Mouse (Mus musculus): ENCODE results near the gene Limk1. TPM values are rescaled to one million over a fixed set of nuclear protein-coding genes. Genes with fewer than 3 reads are reported as not detected.
A peak's percentile ranks its signal among the peaks of the same experiment; 100 is the strongest.

Gene Limk1
- polyA plus RNA-seq (2014; fragmentation: Nextera tagmentation; extraction: Ambion mirVana), result 6.7 and 9.1 TPM in 2 replicates

DNA sequence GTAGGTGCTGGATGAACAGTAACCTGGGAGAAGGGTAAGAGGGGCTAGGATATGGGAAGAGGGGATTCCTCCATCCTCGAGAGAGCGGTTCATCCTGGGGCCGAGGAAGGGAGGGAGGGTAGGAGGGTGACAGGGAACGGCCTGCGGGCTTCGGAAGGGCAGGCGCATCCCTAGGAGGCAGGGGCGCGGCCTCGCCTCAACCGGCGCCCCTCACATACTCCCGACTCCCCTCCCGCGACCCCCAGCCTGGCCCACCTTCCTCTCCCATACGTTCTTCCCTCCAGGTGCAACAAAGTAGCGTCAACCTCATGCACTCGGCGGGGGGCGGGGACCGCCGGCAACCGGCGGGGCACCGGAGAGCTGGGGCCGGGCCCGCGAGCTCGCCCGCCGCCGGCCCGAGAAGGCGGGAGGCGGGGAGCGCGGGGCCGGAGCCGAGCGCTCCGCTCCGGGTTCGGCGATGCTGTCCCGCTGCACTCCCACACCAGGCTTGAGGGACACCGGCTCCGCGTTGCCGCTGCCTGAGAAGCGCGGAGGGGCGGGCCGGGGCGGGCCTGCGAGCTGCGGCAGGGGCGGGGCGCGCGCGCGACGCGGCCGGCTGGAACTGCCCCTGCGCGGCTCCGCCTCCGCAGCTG lies at the start of gene Limk1:
TSS of gene Limk1 (minus strand) at position 513 of the 632 bp plus-strand sequence.
- 2% methylated on average over 58 of the region's 69 CpGs for WGBS
- Histone ChIP-seq H3K27ac (ENCODE audit: low read depth, low read length) (peak within 1 kb of the TSS; percentile 24; the same call in 1 of the 2 replicates), H3K4me3 (ENCODE audit: low read length) (peak within 1 kb of the TSS; percentile 71), H3K4me2 (replicated peaks; ENCODE audit: low read depth, low read length) (peak within 1 kb of the TSS; percentile 92), H3K27me3 (ENCODE audit: control insufficient read depth, insufficient read depth, low read length) (no peaks in the 10 kb centered on the region), H3K4me1 (ENCODE audit: control insufficient read depth, insufficient read depth, low read length) (peaks cover 12% of the 10 kb centered on the region; the same call in 1 of the 2 replicates), H3K9ac (ENCODE audit: low read depth, low read length) (peak within 1 kb of the TSS; percentile 78), H3K9me3 (ENCODE audit: control insufficient read depth, low read length) (no peaks in the 10 kb centered on the region), H3K36me3 (ENCODE audit: control insufficient read depth, insufficient read depth, low read length) (0 out of 2 replicates have a peak, but pooled peaks cover 6% of the 10 kb centered on the region)
- peak; percentile 24 for ATAC-seq (ENCODE audit: low FRiP score, low TSS enrichment)

DNA sequence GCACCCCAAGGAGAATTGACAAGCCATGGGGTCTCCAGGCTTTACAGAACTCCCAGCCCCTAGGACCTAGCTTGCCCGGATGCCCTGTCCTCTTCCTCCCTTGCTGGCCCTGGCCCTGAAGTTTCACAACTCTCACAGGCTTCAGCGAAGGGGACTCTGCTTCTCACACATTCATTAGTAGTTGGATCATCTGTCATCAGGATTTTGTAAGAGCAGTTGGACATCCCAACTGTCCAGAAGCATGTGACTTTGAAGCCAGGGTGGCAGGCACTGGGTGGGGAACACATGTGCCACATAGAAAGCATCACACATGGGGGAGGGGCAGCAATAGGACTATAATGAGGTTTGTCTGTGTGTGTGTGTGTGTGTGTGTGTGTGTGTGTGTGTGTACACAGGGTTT lies 46.5 kb upstream of the Limk1 start:
- H3K36me3 ChIP-seq (ENCODE audit: control insufficient read depth, insufficient read depth, low read length), result no peaks in the 10 kb centered on the region
- no peaks in the 10 kb centered on the region for H3K9me3 ChIP-seq (ENCODE audit: control insufficient read depth, low read length)
- no peaks in the 10 kb centered on the region for H3K27me3 ChIP-seq (ENCODE audit: control insufficient read depth, insufficient read depth, low read length)
- no peak overlapping the region for H3K4me3 ChIP-seq (ENCODE audit: low read length)
- no peak overlapping the region for H3K4me2 ChIP-seq (replicated peaks; ENCODE audit: low read depth, low read length)
- H3K9ac ChIP-seq (ENCODE audit: low read depth, low read length), result no peak overlapping the region
- H3K27ac ChIP-seq (ENCODE audit: low read depth, low read length), result no peak overlapping the region
- WGBS, result 87% methylated on average over 2 of the region's 2 CpGs
- no peaks in the 10 kb centered on the region for H3K4me1 ChIP-seq (ENCODE audit: control insufficient read depth, insufficient read depth, low read length)
- no peak for ATAC-seq (ENCODE audit: low FRiP score, low TSS enrichment)

DNA sequence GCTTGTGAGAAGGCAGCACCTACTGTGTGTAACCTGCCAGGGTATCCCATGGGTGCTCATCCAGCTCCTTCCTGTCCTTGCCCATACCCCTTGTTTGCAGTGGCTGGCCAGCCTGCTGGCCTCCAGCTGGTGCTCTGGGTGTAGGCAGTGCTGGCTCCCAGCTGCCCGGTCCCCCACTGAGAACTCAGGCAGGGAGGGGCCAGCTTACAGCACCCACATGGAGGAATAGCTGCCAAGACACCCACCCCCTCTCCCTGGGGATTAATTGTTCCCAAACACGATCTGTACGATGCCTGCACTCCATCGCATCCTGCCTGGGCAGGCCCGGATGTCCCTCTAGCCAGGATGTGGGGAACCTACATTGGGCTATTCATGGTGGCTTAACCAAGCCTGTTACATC lies 45.7 kb upstream of the Limk1 start:
- Histone ChIP-seq H3K36me3 (ENCODE audit: control insufficient read depth, insufficient read depth, low read length) (no peaks in the 10 kb centered on the region), H3K4me2 (replicated peaks; ENCODE audit: low read depth, low read length) (no peak overlapping the region), H3K9ac (ENCODE audit: low read depth, low read length) (no peak overlapping the region), H3K4me3 (ENCODE audit: low read length) (no peak overlapping the region), H3K4me1 (ENCODE audit: control insufficient read depth, insufficient read depth, low read length) (no peaks in the 10 kb centered on the region), H3K27me3 (ENCODE audit: control insufficient read depth, insufficient read depth, low read length) (no peaks in the 10 kb centered on the region), H3K27ac (ENCODE audit: low read depth, low read length) (no peak overlapping the region), H3K9me3 (ENCODE audit: control insufficient read depth, low read length) (no peaks in the 10 kb centered on the region)
- 83% methylated on average over 5 of the region's 5 CpGs for WGBS
- no peak for ATAC-seq (ENCODE audit: low FRiP score, low TSS enrichment)

DNA sequence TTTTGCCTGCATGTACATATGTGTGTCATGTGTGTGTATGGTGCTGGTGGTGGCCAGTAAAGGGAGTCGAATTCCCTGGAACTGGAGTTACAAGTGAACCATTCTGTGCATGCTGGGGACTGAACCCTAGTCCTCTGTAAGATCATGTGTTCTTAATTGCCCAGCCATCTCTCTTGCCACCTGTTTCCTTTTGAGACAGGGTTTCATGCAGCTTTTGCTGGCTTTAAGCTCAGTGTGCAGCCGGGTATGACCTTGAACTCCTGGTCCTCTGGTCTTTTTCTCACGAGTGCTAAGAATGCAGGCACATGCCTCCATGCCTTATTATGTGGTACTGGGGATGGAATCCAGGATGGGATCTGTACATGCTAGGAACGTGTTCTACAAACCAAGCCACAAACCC lies 44.8 kb upstream of the Limk1 start:
- no peak overlapping the region for H3K27ac ChIP-seq (ENCODE audit: low read depth, low read length)
- 63% methylated on average over 4 of the region's 4 CpGs for WGBS
- ATAC-seq (ENCODE audit: low FRiP score, low TSS enrichment), result no peak
- H3K9ac ChIP-seq (ENCODE audit: low read depth, low read length), result no peak overlapping the region
- H3K9me3 ChIP-seq (ENCODE audit: control insufficient read depth, low read length), result no peaks in the 10 kb centered on the region
- no peaks in the 10 kb centered on the region for H3K4me1 ChIP-seq (ENCODE audit: control insufficient read depth, insufficient read depth, low read length)
- no peaks in the 10 kb centered on the region for H3K36me3 ChIP-seq (ENCODE audit: control insufficient read depth, insufficient read depth, low read length)
- H3K4me3 ChIP-seq (ENCODE audit: low read length), result no peak overlapping the region
- H3K4me2 ChIP-seq (replicated peaks; ENCODE audit: low read depth, low read length), result no peak overlapping the region
- no peaks in the 10 kb centered on the region for H3K27me3 ChIP-seq (ENCODE audit: control insufficient read depth, insufficient read depth, low read length)

DNA sequence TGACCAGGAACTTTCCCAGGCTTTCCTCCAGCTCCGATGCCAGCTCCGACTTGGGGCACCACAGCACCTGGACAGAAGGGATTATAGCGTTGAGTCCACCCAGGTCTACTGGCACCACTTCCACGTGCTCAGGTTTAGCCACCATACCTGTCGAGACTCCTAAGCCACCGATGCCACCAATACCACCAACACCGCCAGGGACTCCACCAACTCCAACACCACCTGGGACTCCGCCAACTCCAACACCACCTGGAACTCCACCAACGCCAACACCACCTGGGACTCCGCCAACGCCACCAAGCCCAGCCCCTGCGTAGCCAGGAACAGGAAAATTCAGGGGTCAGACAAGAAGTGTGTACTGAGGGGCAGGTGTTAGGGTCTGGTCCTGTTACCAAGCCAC lies 40.7 kb upstream of the Limk1 start:
- 93% methylated on average over 12 of the region's 12 CpGs for WGBS

DNA sequence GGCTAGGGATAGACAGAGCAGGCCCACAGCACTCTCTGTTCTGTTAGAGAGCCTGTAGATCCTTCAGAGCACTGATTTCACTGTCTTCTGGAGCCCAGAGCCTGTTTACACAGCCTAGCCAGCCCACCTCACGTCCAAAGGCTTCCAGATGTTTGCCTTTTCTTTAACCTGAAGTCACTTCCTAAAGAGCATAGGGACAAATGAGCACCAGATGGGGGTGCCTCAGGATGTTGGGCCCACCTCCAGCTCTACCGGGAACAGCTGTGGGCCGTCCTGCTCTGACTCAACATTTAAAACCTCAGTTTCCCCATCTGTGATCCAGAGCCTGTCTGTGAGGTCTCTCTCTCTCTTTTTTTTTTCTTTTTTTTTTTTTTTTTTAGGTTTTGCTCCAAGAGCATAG lies 40.1 kb upstream of the Limk1 start:
- H3K27me3 ChIP-seq (ENCODE audit: control insufficient read depth, insufficient read depth, low read length), result no peaks in the 10 kb centered on the region
- H3K27ac ChIP-seq (ENCODE audit: low read depth, low read length), result no peak overlapping the region
- no peaks in the 10 kb centered on the region for H3K36me3 ChIP-seq (ENCODE audit: control insufficient read depth, insufficient read depth, low read length)
- H3K9me3 ChIP-seq (ENCODE audit: control insufficient read depth, low read length), result no peaks in the 10 kb centered on the region
- no peak overlapping the region for H3K4me2 ChIP-seq (replicated peaks; ENCODE audit: low read depth, low read length)
- no peak overlapping the region for H3K9ac ChIP-seq (ENCODE audit: low read depth, low read length)
- WGBS, result 57% methylated on average over 3 of the region's 3 CpGs
- ATAC-seq (ENCODE audit: low FRiP score, low TSS enrichment), result no peak
- H3K4me1 ChIP-seq (ENCODE audit: control insufficient read depth, insufficient read depth, low read length), result no peaks in the 10 kb centered on the region
- no peak overlapping the region for H3K4me3 ChIP-seq (ENCODE audit: low read length)

More for the DNA sequence above, 40.7 kb upstream of the Limk1 start:
- H3K27ac ChIP-seq (ENCODE audit: low read depth, low read length), result no peak overlapping the region
- H3K36me3 ChIP-seq (ENCODE audit: control insufficient read depth, insufficient read depth, low read length), result no peaks in the 10 kb centered on the region
- no peak for ATAC-seq (ENCODE audit: low FRiP score, low TSS enrichment)
- no peak overlapping the region for H3K4me3 ChIP-seq (ENCODE audit: low read length)
- H3K4me1 ChIP-seq (ENCODE audit: control insufficient read depth, insufficient read depth, low read length), result no peaks in the 10 kb centered on the region
- H3K4me2 ChIP-seq (replicated peaks; ENCODE audit: low read depth, low read length), result no peak overlapping the region
- no peak overlapping the region for H3K9ac ChIP-seq (ENCODE audit: low read depth, low read length)
- H3K27me3 ChIP-seq (ENCODE audit: control insufficient read depth, insufficient read depth, low read length), result no peaks in the 10 kb centered on the region
- H3K9me3 ChIP-seq (ENCODE audit: control insufficient read depth, low read length), result no peaks in the 10 kb centered on the region

DNA sequence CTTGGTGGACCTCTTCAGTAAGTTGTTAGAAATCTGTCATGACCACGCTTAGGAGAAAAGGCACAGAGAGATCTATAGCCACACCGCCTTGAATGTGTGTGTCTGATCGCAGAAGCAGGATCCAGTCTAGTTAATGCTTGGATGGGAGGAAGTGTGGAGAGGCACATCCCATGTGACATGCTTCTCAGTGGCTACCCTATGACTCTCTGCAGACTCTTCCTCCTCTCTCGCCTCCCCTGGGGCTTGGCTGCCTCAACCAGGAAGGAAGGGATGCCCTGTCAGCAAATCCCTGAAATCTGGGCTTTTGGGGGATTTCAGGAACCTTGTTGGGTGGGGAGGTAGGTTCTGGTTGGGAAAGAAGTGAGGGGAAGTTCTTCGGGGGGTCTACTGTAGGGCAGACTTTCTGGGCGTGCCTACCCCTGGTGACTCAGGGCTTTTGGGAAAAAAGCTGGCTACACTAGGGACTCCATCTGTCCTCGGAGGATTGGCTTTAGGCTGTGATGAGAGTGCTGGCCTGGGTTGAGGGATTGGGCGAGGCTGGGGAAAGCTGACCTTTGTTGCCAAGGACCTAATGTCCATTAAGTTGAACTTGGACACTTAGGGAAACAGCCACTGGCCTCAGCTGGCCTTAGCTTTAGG lies 38.7 kb upstream of the Limk1 start:
- Histone ChIP-seq H3K36me3 (ENCODE audit: control insufficient read depth, insufficient read depth, low read length) (no peaks in the 10 kb centered on the region), H3K9me3 (ENCODE audit: control insufficient read depth, low read length) (no peaks in the 10 kb centered on the region), H3K4me3 (ENCODE audit: low read length) (no peak overlapping the region), H3K9ac (ENCODE audit: low read depth, low read length) (no peak overlapping the region), H3K4me1 (ENCODE audit: control insufficient read depth, insufficient read depth, low read length) (no peaks in the 10 kb centered on the region), H3K4me2 (replicated peaks; ENCODE audit: low read depth, low read length) (no peak overlapping the region), H3K27ac (ENCODE audit: low read depth, low read length) (no peak overlapping the region), H3K27me3 (ENCODE audit: control insufficient read depth, insufficient read depth, low read length) (no peaks in the 10 kb centered on the region)
- ATAC-seq (ENCODE audit: low FRiP score, low TSS enrichment), result no peak
- WGBS, result 88% methylated on average over 8 of the region's 8 CpGs

DNA sequence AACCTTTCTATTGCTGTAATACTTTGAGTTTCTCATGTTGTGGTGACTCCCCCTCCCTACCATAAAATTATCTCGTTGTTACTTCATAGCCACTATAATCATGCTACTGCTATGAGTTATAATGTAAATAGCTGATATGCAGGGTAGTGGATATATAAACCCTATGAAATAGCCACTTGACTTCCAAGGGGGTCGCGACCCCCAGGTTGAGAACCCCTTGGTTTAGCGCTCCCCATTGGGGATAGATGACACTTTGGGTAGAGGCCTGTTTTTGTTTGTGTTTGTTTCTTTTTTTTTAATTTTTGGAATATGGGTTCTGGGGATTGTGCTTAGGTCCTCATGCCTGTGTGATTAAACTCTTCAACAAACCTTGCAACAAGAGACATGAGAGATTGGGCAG lies 36.9 kb upstream of the Limk1 start:
- H3K27ac ChIP-seq (ENCODE audit: low read depth, low read length), result no peak overlapping the region
- ATAC-seq (ENCODE audit: low FRiP score, low TSS enrichment), result no peak
- H3K4me2 ChIP-seq (replicated peaks; ENCODE audit: low read depth, low read length), result no peak overlapping the region
- no peak overlapping the region for H3K4me3 ChIP-seq (ENCODE audit: low read length)
- no peaks in the 10 kb centered on the region for H3K9me3 ChIP-seq (ENCODE audit: control insufficient read depth, low read length)
- no peaks in the 10 kb centered on the region for H3K36me3 ChIP-seq (ENCODE audit: control insufficient read depth, insufficient read depth, low read length)
- H3K9ac ChIP-seq (ENCODE audit: low read depth, low read length), result no peak overlapping the region
- 71% methylated on average over 4 of the region's 4 CpGs for WGBS
- H3K4me1 ChIP-seq (ENCODE audit: control insufficient read depth, insufficient read depth, low read length), result no peaks in the 10 kb centered on the region
- H3K27me3 ChIP-seq (ENCODE audit: control insufficient read depth, insufficient read depth, low read length), result no peaks in the 10 kb centered on the region

DNA sequence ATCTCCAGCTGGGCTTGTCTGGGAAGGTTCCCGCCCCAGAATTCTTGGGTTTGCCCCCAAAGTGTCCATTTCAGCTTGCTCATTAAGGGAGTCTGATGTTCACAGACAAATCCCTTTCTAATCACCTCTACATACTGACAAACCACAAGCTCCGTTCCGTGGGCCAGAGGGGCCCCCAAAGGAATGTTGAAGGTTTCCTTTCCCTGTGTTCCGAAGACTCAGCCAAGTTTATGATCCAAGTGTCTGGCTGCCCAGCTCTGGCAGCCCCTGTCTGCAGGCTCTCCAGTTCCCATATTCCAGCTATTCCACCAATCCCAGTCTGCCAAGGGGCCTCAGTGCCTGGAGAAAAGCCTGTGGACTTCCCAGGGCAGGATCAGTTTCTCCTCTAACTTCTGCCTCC lies 31.7 kb upstream of the Limk1 start:
- no peak overlapping the region for H3K4me2 ChIP-seq (replicated peaks; ENCODE audit: low read depth, low read length)
- no peaks in the 10 kb centered on the region for H3K9me3 ChIP-seq (ENCODE audit: control insufficient read depth, low read length)
- no peaks in the 10 kb centered on the region; the same call in 1 of the 2 replicates for H3K36me3 ChIP-seq (ENCODE audit: control insufficient read depth, insufficient read depth, low read length)
- no peak for ATAC-seq (ENCODE audit: low FRiP score, low TSS enrichment)
- WGBS, result 45% methylated on average over 4 of the region's 4 CpGs
- no peaks in the 10 kb centered on the region for H3K4me1 ChIP-seq (ENCODE audit: control insufficient read depth, insufficient read depth, low read length)
- H3K9ac ChIP-seq (ENCODE audit: low read depth, low read length), result no peak overlapping the region
- 0 out of 2 replicates have a peak, but pooled peaks cover 6% of the 10 kb centered on the region for H3K27me3 ChIP-seq (ENCODE audit: control insufficient read depth, insufficient read depth, low read length)
- no peak overlapping the region for H3K4me3 ChIP-seq (ENCODE audit: low read length)
- H3K27ac ChIP-seq (ENCODE audit: low read depth, low read length), result no peak overlapping the region

Measured in kidney, embryonic 14.5 days (tissue).